Mouse (Mus musculus) 3134 (cell line): Measurements from ENCODE around the gene Vdr.
"Not testable (repeated sequence)": the region's sequence is repeated elsewhere in the genome, so short reads cannot be mapped to it uniquely, and the experiment has no call there.

Experiments used
- DNase-seq: peaks from one replicate; pipeline ENCODE4 v3.0.0-alpha.2; 2011; ENCODE audit warnings: low spot score; ENCODE audit not compliant: insufficient read length; ENCODE audit errors: extremely low read depth

The Vdr gene

DNA sequence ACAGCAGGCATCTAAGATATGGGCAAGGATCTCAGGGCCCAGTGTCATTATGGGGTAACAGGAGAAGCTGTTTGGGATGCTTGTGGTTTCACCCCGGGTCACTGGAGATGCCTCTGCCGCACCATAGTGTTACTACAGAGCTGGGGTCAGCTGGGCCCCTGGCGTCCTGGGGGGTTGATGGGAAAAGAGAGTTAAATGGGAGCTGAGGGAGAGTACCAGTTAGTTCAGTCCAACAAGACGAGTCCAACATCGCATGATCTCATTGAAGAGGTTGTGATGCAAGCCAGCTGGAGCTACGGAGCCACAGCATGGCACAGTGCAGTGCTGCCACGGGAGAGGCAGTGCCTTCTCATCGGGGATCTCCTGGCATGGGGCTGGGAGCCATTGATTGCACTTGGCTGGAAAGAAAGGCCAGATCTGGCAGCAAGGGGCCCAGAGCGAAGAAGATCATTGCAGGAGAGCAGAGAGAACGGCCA, 22.9 kb downstream of the Vdr start:
- no peak for DNase-seq

GRCm38 (mm10) chr15:97881423-97881822, 29.0 kb downstream of the Vdr start:
- DNase-seq = no peak

GRCm38 (mm10) chr15:97880441-97880840, 30.0 kb downstream of the Vdr start:
- no peak for DNase-seq

GRCm38 (mm10) chr15:97878696-97879328, 31.6 kb downstream of the Vdr start:
- DNase-seq = no peak

- DNase-seq = no peak
Measured at GRCm38 (mm10) chr15:97875784-97876183, 34.6 kb downstream of the Vdr start.

DNA sequence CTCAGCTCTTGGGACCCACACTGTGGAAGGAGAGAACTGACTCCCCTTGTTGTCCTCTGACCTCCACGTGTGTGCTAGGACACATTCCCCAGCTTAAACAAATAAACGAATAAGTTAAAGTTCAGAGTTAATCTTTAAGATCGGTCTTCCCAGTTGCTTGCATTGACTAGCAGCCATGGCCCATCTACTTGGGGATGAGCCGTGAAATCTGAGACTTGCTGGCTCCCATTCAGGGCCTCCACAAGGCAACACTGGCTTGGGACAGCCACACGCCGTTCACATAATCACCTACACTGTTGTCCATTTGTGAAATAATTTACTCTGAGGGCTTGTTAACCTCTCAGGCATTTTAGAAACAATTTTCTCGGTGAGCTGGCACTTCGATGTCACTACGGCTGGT, 36.7 kb downstream of the Vdr start:
- no peak for DNase-seq

DNA sequence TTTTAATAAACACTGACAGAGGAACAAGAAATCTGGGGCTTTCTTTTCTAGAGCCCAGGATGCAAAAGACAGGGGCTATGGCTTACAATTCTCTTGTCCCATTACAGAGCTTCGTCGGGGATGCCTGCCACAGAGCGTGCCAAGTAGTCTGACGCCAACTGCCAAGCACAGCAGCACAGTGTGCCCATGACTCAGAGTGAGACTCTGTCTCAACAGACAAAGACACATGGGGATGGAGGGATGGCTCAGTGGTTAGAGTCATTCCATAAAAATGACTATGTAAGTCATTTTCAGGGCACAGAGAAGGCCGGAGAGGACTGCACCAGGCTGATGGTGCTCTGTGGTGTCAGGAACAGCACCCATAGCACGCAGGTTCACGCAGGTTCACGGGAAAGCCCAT, 38.3 kb downstream of the Vdr start:
- peak; percentile 69 for DNase-seq

GRCm38 (mm10) chr15:97871055-97872030, 39.1 kb downstream of the Vdr start:
- peak; percentile 77 for DNase-seq

- DNase-seq = not testable (repeated sequence)
Measured at GRCm38 (mm10) chr15:97870116-97870515, 40.3 kb downstream of the Vdr start.

- DNase-seq = no peak
Measured at GRCm38 (mm10) chr15:97868985-97869384, 41.4 kb downstream of the Vdr start.

DNA sequence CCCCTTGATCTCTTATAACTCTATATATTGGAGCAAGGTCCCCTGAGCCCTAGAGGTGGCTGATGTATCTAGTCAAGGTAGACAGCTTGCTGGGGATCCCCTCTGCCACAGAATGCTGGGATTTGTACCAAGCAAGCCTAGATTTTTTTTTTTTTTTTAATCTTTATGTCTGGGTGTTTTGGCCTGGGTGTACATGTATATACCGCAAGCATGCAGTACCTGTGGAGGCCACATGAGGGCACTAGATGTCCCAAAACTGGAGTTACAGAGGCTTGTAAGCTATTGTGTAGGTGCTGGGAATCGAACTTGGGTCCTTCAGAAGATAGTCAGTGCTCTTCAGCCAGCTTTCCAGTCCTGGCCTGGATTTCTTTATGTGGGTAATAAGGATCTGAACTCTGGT, 44.4 kb downstream of the Vdr start:
- no peak for DNase-seq

- DNase-seq = no peak
Measured at GRCm38 (mm10) chr15:97865175-97865574, 45.3 kb downstream of the Vdr start.

DNA sequence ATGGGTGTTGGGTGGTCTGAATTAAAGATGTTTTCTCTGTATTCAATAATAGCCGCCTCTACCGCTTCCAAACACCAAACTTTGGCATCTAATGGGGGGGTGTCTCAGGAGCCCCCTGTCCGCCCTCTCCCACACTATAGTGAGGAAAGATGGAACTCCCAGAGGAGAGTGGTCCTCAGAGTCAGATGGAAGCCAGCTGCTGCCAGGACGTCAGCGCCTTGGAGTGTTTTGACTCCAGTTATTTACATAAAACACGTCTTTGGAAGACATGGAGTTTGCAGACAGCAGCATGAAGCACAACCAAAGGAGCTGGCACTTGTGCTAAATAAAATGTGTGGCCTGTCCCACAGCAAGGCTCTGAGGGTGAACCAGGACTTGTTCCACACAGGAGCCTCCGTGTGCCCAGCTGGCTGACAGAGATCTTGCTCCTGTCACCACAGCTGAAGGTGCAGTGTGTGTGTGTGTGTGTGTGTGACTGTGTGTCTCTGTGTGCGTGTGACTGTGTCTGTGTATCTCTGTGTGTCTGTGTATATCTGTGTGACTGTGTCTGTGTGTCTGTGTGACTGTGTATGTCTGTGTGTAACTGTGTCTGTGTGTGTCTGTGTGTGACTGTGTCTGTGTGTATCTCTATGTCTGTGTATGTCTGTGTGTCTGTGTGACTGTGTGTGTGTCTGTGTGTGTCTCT, 45.9 kb downstream of the Vdr start:
- no peak for DNase-seq

- no peak for DNase-seq
Measured at GRCm38 (mm10) chr15:97863494-97863881, 46.9 kb downstream of the Vdr start.

DNA sequence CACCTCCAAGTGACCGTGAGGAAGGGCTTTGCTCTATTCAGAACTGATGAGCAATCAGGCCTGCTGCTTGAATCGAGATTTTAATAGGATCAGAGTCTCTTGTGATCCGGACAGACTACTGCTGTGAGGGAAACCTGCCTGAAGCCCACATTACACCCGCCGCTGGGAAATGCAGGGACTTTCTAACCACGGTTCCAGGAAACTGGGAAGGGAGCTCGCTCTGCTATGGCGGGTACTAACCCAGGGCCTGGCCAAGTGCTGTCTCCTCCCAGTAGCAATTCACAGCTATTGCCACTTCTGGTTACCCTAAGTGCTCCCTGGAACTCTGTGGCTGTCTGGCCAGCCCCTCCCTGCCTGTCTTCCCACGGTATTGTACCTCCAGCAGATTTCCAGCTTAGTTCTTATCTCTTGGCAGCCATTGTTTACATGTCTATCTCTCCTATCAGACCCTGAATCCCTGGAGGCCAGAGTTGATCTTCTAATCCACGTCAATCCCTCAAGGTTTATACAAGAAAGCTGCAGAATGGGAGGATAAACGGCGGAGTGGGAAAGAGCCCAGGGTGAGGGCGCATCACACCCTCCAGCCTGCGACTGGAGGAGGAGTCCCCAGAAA, 47.4 kb downstream of the Vdr start:
- DNase-seq = no peak

GRCm38 (mm10) chr15:97860353-97860752, 50.1 kb downstream of the Vdr start:
- DNase-seq = no peak

GRCm38 (mm10) chr15:97858431-97858830, 52.0 kb downstream of the Vdr start:
- no peak for DNase-seq

DNA sequence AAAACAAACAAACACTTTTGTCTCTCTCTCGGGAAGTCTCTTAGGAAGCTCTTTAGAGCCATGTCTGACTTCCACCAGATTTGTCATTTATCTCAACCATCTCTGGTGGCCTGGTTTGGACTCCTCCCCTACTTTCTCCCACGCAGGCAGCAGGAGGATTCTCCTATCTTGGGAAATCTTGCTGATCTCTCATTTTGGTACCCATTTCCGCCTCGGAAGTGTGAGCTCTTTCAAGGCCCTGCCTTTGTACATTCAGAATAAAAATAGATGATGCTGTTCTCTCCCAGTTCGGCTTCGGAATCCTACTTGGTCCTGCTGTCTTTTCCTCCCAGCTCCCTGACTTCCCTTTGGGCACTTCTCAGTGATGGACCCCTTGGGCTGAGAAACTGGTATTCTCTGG, 55.9 kb downstream of the Vdr start:
- DNase-seq = no peak

GRCm38 (mm10) chr15:97854059-97854458, 56.4 kb downstream of the Vdr start:
- DNase-seq = no peak

- DNase-seq = no peak
Measured at GRCm38 (mm10) chr15:97852291-97852690, 58.1 kb downstream of the Vdr start.

DNA sequence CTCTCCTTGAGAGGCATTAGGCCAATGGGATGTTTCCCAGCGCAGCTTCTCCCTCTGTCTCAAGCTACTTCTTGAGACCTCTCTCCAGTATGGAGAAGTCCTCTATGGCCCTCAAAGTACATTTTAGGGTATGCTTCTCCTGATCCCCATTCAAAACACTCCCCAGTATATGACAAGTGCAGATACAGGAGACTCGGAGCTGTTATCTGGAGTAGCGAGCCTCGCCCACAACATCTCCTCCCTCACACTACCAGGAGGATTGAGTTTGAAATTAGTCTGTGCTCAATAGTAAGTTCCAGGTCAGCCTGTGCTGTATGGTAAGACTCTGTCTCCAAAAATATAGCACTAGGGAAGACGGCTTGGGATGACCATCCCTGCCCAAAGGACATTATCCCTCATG, 59.4 kb downstream of the Vdr start:
- no peak for DNase-seq
